Mouse (Mus musculus) heart, adult 8-10 months (tissue): ENCODE results near the gene Bsn. TPM values are rescaled to one million over a fixed set of nuclear protein-coding genes. Genes with fewer than 3 reads are reported as not detected.
A peak's percentile ranks its signal among the peaks of the same experiment; 100 is the strongest.

Experiments
- DNase-seq: peaks from one replicate; pipeline ENCODE4 v3.0.0; 2022; ENCODE audit warnings: low spot score
- total RNA-seq, 4 experiments: library from RNA; stranded (reverse); gene quantifications; 2 replicates each; pipeline ENCODE4 v1.2.4; 2022

Bsn gene
- total RNA-seq, 4 experiments from 2014 or later = 0.05 to 0.06 (median 0.06) TPM

DNA sequence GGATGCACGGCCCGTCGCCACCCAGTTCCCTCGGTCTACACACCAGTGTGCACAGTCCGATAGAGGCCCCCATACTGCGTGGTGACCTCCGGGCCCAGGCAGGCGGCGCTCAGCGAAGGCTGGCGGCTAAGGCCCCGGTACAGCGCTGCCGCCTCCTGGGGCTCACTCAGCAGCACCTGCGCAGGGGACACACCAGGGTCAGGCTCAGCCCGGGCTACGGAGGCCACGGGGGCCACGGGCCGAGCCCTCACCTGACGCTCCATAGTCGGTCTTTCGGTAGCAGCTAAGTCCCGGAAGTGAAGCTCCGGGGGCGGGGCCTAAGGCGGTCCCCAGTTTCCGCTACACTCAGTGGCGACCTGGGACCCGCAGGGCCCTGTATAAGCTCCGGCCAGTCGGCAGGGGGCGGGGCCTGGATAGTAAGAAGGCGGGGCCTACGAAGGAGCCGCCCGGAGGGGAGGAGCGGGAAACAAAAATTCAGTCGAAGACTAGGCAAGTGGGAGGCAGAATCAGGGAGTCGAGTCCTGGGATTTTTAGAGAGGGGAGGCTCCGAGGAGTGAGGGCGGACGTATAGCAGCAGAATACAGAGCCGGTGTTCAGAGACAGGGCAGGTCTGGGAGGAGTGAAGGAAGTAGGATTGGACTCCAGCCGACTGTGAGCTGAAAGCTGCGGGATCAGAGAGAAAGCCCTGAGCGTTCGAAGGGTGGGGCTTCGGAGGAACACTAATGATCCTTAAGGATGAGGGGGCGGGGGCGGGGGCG lies 95.8 kb downstream of the Bsn start, which contains the start of gene Apeh:
Apeh (minus strand) TSS at position 423 of the 758 bp plus-strand sequence.
- peak; percentile 94 for DNase-seq

DNA sequence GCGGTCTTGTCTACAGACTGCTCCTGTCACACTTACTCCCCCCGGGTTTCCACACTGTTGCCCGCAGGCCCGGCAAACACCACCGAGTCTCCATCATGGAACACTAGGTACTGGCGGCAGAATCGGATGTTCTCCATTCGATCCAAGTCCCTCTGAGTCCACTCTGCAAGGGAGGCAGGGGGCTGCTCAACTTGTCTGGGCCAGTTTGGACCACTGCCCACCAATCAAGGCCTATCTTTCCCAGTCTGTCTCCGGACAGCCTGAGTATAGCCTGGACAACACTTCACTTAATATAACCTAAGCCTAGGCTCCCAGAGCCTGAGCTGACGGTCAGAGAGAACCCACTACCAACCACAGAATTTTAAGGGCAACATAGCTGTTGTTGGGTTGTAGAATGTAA lies 96.6 kb downstream of the Bsn start:
- DNase-seq = no peak

DNA sequence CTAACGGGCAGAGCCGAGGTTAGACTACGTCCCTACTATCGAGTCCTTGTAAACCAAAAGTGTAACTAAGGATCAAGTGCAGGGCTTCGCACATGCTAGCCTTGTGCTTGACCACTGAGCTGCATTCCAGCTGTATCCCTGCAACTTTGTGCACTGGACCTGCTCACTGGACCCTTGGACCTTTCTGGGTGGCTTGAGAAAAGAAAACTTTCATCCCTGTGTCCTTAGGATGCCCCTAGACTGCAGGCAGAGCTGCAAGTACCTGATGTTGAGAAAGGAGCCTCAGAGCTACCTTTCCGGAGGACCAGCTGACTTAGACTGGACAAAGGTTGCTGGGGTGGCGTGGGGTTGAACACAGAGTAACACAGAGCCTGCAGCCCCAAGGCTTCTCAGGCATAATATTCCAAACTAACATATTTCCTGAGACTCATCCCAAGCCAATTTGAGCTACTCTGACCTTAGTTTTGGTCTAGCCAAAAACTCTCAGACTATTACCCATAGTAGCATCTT lies 99.5 kb downstream of the Bsn start:
- DNase-seq = no peak

DNA sequence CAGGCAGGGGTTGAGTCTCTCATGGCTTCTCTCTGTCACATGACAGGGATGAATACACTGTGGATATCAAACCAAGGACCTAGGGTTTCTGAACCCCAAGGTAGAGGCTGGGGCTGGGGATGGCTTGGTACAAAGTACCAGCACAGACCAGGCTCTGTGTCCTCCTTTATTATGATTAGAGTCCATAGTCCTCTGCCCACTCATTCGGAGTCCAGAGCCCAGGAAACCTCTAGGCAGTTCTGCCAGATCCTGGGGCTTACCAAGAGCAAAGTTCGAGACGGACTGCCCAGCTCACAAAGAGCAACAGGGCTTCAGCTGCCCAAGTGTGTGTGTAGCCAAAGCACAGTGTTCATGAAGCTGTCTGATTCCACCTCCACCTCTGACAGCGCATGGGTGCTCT lies 104.9 kb downstream of the Bsn start:
- no peak for DNase-seq

DNA sequence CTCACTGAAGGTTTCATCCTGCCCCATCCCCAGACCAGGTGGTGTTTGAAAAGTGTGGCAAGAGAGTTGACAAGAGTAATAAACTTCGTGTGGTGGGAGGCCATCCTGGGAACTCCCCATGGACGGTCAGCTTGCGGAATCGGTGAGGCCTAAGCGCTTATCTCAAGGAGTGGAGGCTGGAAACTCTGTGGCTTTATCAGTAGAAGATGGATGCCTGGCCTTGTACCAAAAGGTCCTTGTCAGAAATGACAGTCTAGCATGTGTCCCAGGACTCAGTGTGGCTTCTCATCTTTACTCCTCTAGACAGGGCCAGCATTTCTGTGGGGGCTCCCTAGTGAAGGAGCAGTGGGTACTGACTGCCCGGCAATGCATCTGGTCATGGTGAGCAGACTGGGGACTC lies 106.6 kb downstream of the Bsn start:
- DNase-seq = no peak

DNA sequence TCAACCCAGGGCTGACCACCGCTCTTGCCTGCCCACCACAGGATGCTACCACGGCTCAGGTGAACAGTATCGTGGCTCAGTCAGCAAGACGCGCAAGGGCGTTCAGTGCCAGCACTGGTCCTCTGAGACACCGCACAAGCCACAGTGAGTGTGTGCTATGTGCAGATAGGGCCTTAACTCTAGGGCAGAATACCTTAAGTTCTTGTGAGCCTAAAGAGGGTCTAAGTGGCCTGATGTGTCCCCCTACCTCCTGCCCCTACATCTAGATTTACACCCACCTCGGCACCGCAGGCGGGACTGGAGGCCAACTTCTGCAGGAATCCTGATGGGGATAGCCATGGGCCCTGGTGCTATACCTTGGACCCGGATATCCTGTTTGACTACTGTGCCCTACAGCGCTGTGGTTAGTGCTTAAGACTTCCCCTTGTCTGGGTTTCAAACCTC lies 107.2 kb downstream of the Bsn start, which contains the start of gene Rnf123:
Rnf123 (minus strand) TSS at position 359 of the 444 bp plus-strand sequence.
- no peak for DNase-seq

DNA sequence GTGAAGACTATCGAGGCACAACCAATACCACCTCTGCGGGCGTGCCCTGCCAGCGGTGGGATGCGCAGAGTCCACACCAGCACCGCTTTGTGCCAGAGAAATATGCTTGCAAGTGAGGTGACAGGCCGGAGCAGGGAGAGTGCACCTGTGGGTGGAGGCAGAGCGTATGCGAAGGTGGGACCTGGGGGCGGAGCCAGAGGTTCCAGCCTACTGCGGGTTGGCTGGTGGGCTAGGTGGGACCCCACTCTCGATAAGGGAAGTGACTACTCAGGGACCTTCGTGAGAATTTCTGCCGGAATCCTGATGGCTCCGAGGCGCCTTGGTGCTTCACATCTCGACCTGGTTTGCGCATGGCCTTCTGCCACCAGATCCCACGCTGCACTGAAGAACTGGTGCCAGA lies 107.6 kb downstream of the Bsn start:
- DNase-seq = no peak

DNA sequence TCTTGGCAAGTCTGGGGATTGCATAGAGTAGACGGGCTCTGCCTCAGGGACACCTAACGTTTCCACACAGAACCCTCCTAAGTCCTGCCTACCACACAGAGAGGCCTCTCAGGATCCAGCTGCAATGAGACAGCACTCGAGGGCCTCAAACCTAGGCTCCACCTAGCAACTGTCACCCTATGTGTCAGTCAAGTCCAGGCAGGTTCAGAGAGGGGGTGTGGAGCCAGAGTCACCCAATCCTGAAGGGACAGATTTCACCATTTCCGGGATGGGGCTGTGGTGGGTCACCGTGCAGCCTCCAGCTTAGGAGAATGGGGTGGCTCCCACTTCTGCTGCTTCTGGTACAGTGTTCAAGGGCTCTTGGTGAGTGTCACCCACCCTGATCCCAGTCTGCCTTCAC lies 110.0 kb downstream of the Bsn start, which contains the start of gene Mst1:
Mst1 (plus strand) TSS at position 269 of the 400 bp plus-strand sequence.
- no peak for DNase-seq

DNA sequence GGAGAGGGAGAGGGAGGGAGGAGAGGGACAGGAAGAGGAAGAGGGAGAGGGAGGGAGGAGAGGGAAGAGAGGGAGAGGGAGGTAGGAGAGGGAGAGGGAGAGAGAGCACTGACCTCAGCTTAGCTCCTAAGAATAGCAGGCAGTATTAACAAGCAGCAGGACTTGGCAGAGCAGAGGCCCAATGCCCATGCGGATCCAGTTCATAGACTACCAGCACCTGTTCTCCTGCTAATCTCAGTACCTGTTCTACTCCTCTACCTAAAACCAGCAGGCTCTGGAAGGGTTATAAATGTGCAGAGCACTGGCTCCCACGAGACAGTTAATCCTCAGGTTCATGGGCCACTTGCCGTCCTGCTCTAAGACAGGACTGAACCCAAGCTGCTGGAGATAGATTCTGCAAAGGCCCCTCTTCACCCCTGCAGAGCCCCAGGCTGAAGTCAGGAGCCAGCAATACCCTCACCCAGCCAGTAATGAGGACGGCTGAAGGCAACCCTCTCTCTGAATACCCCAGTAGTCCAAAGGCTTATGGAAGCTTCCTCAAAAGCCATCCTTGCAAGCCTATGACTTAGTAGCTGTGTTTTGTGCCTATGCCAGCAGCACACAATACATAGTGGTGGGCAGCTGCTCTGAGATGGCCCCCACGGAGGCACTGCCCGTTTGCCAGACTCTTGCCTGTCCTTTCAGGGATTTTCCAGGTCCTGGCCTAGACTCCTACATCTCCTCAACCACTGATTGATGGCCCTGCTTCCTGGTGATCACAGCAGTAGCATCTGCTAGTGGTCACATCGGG lies 116.8 kb downstream of the Bsn start:
- DNase-seq = no peak

DNA sequence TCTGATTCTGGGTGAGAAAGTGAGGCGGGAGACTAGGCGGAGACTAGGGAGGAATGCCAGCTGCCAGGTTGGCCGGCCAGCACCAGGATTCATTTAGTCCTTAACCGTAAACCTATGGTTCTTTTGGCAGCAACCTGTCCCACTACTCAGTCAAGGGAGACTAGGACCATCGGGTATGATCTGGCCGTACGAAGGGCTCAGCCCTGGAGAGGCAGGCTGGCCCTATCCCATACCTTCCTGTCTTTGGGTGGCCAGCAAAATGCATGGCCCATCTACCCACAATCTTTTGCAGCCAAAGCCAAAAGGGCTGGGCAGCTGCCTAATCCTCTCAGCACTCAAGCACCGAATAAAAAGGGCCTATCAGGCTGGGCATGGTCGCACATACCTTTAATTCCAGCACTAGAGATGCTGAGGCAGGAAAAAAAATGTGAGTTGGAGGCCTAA lies 117.7 kb downstream of the Bsn start:
- DNase-seq = no peak

DNA sequence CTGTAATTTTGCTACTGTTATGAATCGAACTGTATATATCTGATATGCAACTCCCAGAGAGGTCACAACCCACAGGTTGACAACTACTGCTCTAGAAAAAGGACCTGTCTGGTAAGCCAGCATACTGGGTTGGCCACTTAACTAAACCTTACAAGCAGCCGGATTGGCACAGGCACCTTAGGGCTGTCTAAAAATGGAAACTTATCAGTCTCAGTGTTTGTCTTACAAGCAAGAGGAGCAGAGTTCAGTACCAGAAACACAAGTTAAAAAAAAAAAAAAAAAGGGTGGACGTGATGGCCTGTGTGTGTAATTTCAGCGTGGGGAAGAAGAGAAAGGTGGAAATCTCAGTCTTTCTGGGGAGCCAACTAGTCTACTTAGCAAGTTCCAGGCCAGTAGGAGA lies 118.4 kb downstream of the Bsn start:
- DNase-seq = no peak

DNA sequence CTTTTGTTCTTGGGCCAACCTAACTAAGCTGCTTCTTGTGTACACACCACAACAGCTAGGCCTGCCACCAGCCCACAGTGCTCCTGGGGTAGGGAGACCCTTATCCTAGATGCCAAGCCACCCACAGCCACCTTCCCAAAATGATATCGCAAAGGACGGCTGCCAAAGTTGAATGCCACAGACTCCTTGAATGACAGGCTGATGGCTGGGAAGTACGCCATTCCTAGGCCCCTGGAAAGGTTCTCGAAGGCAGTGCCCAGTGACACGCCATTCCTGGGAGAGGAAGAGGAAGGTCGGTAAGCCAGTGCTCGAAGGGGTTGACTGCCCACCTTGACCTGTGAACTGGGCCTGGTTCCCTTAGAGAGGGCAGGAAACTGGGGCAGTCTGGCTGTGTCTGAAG lies 120.7 kb downstream of the Bsn start:
- DNase-seq = no peak

DNA sequence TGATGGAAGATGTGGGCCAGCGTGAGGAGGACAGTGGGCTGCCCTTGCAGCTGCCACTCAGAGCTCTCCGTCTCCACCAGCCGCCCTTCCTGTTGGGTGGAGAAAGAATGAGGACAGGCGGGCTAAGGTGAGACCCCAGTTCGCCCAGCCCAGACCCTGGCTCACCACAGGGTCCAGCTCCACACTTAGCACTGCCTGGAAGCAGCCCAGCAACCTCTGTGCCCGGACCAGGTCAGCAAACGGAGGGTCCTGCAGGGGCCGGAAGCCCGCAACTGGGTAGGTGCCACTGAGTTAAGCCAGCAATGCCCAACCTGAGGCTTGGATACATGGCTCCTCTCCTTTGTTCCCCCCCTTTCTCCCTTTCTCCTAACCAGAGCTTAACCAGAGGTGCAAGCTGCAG lies 121.2 kb downstream of the Bsn start:
- DNase-seq = no peak

DNA sequence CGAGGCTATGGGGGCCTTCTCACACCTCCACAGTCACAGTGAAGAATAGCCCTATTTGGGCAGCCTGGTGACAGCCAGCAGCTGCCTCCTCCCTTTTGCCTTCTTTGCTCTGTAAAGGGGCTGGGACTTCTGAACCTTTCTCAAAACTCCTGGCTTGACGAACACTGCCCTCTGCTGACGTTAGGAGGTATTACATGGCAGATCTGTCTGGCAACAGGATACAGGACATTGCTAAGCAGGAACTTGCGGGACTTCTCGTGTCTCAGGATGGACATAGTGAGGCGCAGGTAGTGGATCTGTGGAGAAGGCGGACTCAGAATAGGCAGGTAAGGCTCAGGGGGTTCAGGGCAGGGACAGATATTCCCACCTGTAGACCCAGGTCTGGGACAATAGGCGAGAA lies 122.3 kb downstream of the Bsn start:
- DNase-seq = peak; percentile 90

DNA sequence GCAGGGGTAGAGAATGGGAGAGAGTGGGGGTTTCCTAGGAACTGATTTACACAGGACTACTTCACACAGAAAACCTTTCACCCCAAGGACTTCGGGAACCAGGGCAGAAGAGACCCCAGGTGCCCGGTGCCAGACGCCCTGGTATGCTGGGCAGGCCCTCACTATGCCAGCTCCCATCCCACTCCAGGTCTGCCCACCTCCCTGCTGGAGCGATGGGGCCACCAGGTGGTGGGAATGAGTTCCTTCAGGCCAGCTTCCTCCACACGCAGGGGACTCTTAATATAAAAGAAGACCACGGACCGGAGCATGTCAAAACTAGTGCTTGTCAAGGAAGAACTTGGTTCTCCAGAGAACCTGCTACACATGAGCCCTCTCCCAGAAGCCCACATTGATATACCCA lies 123.0 kb downstream of the Bsn start:
- DNase-seq = no peak

DNA sequence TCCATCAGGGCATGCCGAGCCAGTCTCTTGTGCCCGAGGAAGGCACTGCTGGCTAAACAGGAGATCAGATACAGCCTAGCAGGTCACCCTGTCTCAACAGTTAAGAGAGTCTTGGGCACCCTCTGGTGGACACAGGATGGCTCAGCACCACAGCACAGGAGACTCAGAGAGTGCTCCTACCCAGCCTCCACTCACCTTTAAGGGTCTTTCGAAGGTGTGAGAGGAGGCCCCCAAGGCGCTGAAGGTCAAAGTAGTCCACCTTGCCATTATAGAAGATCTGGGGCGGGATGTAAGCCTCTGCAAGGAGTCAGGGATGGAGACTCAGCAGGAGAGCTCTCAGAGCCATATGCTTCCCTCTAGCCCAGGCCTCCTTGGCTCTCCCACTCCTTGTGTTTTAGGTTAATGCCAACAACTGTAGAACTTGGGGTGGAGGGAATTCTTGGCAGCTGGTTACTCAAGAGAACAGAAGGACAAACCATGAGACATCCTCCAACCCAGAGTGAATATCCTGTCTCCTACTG lies 124.6 kb downstream of the Bsn start:
- peak; percentile 49 for DNase-seq

DNA sequence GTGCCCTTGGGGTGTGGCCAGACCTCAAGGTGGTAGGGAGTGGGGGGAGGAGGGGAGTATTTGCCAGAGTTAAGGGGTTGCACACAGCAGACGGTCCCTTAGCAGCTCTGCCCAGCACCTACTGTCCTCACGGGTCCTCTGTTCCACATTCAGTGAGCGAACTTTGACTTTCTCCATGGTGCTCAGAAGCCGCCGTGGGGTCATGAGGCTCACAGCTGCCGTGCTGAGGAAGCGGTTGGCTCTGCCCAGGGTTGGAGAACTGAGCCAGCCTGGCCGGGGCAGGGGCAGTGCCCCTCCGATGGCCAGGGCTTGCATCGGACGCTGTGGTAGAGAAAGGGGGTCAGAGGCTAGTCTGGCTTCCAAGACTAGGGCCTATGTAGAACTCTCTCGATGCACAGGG lies 126.8 kb downstream of the Bsn start:
- no peak for DNase-seq

DNA sequence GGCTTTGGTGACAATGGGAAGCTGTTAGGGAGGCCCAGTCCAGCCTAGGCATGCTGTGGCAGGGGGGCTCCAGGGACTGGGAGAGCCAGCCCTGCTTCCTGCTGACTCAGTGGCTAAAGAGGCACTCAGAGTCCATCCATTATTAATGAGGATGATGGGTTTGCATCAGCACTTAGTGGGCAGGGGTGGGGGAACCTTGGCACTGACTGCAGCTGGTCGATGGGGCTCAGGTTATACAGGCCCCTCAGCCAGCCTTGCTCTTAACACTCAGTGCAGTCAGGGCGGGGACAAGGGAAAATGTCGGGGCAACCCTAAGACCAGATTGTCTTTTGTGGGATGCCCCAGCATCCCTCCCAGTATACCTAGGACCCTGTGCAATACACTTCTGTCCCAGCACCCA lies 128.0 kb downstream of the Bsn start:
- DNase-seq = no peak

DNA sequence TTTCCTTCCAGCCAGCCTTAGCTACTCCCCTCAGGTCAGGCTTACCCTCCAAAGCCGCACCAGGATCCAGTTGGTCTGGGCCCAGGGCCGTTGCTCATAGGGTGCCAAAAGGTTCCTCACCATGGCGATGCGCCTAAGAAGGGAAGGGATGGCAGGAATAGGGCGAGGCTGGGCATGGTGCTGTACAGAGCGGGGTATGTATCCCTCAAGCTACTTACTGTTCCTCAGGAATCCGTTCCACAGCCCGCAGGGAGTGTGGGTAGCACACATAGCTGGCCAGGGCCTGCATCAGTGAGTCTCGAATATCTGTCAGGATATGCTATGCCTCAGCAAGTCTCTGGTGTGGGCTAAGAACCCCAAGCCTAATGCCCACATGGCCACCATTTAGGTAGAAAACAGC lies 131.9 kb downstream of the Bsn start:
- DNase-seq = no peak

DNA sequence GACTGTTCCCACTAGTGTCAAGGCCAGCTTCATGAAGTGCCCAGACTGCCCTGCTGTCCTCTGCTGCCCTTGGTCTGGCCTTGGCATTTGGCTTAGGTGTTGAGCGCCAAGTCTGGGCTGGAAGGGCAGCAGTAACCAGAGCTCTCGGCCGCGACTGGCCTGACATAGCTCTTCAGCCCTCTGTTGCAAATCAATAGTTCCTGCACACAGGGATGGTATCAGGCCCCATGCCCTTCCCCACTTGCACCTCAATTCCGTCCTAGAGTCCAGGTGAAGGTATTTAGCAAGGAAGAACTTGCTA lies 133.0 kb downstream of the Bsn start:
- DNase-seq = no peak

DNA sequence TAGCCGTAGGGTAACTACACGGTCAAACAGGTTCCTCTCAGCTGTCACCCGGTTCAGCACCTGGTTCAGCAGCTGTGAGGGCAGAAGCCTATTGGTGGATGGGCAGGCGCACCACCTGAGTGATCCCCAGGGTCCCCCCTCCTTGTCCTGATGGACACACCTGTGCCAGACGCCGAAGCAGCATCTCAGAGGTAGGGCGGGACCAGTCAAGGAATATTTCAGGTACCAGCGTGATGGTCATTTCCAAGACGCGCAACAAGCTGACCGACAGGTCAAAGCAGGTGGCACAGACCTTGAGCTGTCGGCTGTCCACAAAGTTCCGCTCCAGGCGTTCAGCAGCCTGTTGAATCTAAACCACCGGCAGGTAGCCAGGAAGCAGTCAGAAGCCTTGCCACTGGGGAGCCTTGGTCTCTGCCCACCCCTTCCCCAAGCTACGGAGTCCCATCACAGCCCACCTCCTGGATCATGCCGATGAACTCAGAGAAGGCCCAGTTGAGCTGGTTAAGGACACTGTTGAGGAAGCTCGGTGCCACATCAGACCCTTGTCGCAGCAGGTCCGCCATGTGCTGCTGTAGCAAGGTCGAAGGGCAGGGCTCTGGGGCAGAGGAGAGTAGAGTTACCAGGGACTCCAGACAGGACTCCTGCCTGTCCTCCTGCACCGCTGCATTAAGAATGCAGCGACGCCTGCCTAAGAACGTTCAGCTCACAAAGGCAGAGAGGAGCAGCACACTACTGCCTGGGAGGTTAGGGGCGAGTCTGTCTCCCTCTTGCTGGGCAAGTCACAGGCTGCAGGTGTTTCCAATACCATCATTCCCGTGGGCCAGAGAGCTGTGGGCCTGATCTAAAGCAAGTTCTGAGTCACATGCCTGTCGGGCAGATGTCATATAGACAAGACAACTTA lies 133.6 kb downstream of the Bsn start:
- DNase-seq = no peak
